Mouse (Mus musculus) spleen, adult 2 months (tissue): ENCODE measurements at regions not wholly inside any gene's neighbourhood (a gene's known extent, or its start where the extent isn't known, plus 50 kb on each side); places are given as distances from the start of the nearest gene placed in this dataset.

Experiments used
- CTCF ChIP-seq: fragments of 200-500 bp; IDR thresholded peaks from 2 replicates; pipeline ENCODE4 v1.5.1; 2011; ENCODE audit warnings: mild to moderate bottlenecking, inconsistent platforms; ENCODE audit not compliant: insufficient read depth, insufficient read length, insufficient replicate concordance; ENCODE audit errors: extremely low read depth
- POLR2A ChIP-seq: fragments of 200-500 bp; IDR thresholded peaks from 2 replicates; pipeline ENCODE4 v1.6.1; 2011; ENCODE audit warnings: low read depth, low read length, inconsistent platforms

- no peak for TF ChIP-seq CTCF
- TF ChIP-seq POLR2A, result no peak
These were observed 174.7 kb downstream of the Lurap1l start for GRCm38 (mm10) chr4:81085188-81085587.
